Mouse (Mus musculus) embryonic facial prominence, embryonic 14.5 days (tissue): ENCODE results near the gene Gm10337. TPM values are rescaled to one million over a fixed set of nuclear protein-coding genes. Genes with fewer than 3 reads are reported as not detected.
A peak's percentile ranks its signal among the peaks of the same experiment; 100 is the strongest.

Source experiments
- ATAC-seq: fragments of 200-750 bp; cut with Nextera tagmentation; 2 replicates; pipeline ENCODE4 v1.8.0; 2017; ENCODE audit warnings: low read depth, moderate number of reproducible peaks, moderate TSS enrichment
- DNase-seq: peaks from one replicate; pipeline ENCODE4 v3.0.0-alpha.2; 2015; ENCODE audit warnings: low spot score
- H3K27ac ChIP-seq: fragments of 300-500 bp; sonication (generic); replicated peaks from 2 replicates; pipeline ENCODE4 v1.5.1; 2014; ENCODE audit warnings: low read depth, mild to moderate bottlenecking, low read length, moderate library complexity
- H3K27me3 ChIP-seq: fragments of 300-500 bp; sonication (generic); replicated peaks from 2 replicates; pipeline ENCODE4 v1.6.1; 2014; ENCODE audit warnings: low read length; ENCODE audit not compliant: control insufficient read depth, insufficient read depth
- H3K36me3 ChIP-seq: fragments of 300-500 bp; sonication (generic); 2 replicates; pipeline ENCODE4 v1.6.1; 2014; ENCODE audit warnings: low read length, mixed read lengths; ENCODE audit not compliant: control insufficient read depth, insufficient read depth
- H3K4me1 ChIP-seq: fragments of 300-500 bp; sonication (generic); 2 replicates; pipeline ENCODE4 v1.6.1; 2014; ENCODE audit warnings: antibody characterized with exemption, low read length; ENCODE audit not compliant: control insufficient read depth, insufficient read depth
- H3K4me2 ChIP-seq: fragments of 300-500 bp; sonication (generic); 2 replicates; pipeline ENCODE4 v1.6.1; 2014; ENCODE audit warnings: low read depth, mild to moderate bottlenecking, low read length, moderate library complexity, mixed read lengths
- H3K4me3 ChIP-seq: fragments of 300-500 bp; sonication (generic); 2 replicates; pipeline ENCODE4 v1.5.1; 2014; ENCODE audit warnings: low read depth, mild to moderate bottlenecking, low read length
- H3K9ac ChIP-seq: fragments of 300-500 bp; sonication (generic); 2 replicates; pipeline ENCODE4 v1.6.1; 2014; ENCODE audit warnings: low read depth, mild to moderate bottlenecking, low read length, moderate library complexity, mixed read lengths
- H3K9me3 ChIP-seq: fragments of 300-500 bp; sonication (generic); 2 replicates; pipeline ENCODE4 v1.6.1; 2016; ENCODE audit warnings: low read length; ENCODE audit not compliant: control insufficient read depth
- WGBS: fragments of 180-500 bp; shearing (Covaris S2); extraction: QIAGEN DNeasy Blood & Tissue Kit; methylation state at CpG from one replicate; pipeline ENCODE4 v1.1.7; 2014; 5-methylcytosine and 5-hydroxymethylcytosine counted together
- polyA plus RNA-seq: library from polyadenylated mRNA; unstranded; fragments of >200 nt; fragmentation: Nextera tagmentation; extraction: Ambion mirVana; gene quantifications from 2 replicates; pipeline ENCODE4 v1.2.1, GENCODE M21; 2014

The Gm10337 gene
- polyA plus RNA-seq, 1 experiment from 2014 or later, result 5.2 TPM

GRCm38 (mm10) chr15:102461430-102462075 is 42.0 kb upstream of the Gm10337 start:
- H3K27ac ChIP-seq, result no peak overlapping the region

GRCm38 (mm10) chr15:102463666-102464065 is 39.9 kb upstream of the Gm10337 start:
- no peaks in the 10 kb centered on the region for H3K4me1 ChIP-seq
- H3K27me3 ChIP-seq, result no peaks in the 10 kb centered on the region
- no peak overlapping the region for H3K9ac ChIP-seq
- ATAC-seq (no peak), DNase-seq (no peak)
- no peak overlapping the region for H3K4me2 ChIP-seq
- no peak overlapping the region for H3K27ac ChIP-seq
- no peak overlapping the region for H3K4me3 ChIP-seq
- 0 out of 2 replicates have a peak, but pooled peaks cover 4% of the 10 kb centered on the region for H3K36me3 ChIP-seq
- no peaks in the 10 kb centered on the region for H3K9me3 ChIP-seq

More at GRCm38 (mm10) chr15:102461430-102462075, 42.0 kb upstream of the Gm10337 start:
- no peak overlapping the region for H3K9ac ChIP-seq
- H3K4me1 ChIP-seq, result no peaks in the 10 kb centered on the region
- DNase-seq (no peak), ATAC-seq (no peak)
- H3K4me3 ChIP-seq, result no peak overlapping the region
- H3K27me3 ChIP-seq, result no peaks in the 10 kb centered on the region
- H3K9me3 ChIP-seq, result no peaks in the 10 kb centered on the region
- WGBS, result 79% methylated on average over 9 of the region's 9 CpGs
- H3K36me3 ChIP-seq, result 0 out of 2 replicates have a peak, but pooled peaks cover 4% of the 10 kb centered on the region
- H3K4me2 ChIP-seq, result no peak overlapping the region

GRCm38 (mm10) chr15:102468675-102469370 is 34.7 kb upstream of the Gm10337 start:
- H3K27ac ChIP-seq, result no peak overlapping the region
- peaks cover 9% of the 10 kb centered on the region for H3K36me3 ChIP-seq
- WGBS, result 94% methylated on average over 9 of the region's 9 CpGs
- H3K9ac ChIP-seq, result no peak overlapping the region
- H3K27me3 ChIP-seq, result no peaks in the 10 kb centered on the region
- no peak overlapping the region for H3K4me2 ChIP-seq
- no peak for DNase-seq
- no peak overlapping the region for H3K4me3 ChIP-seq
- H3K9me3 ChIP-seq, result no peaks in the 10 kb centered on the region
- H3K4me1 ChIP-seq, result peaks cover 15% of the 10 kb centered on the region
- no peak for ATAC-seq

GRCm38 (mm10) chr15:102470183-102470604 is 33.3 kb upstream of the Gm10337 start, which contains the start of gene Pcbp2:
Gene Pcbp2, plus strand, starts transcription at chr15:102470539.
- Histone ChIP-seq H3K4me3 (peak within 1 kb of the TSS; percentile 58), H3K4me2 (peak within 1 kb of the TSS; percentile 75), H3K27ac (peak within 1 kb of the TSS; percentile 93), H3K9me3 (no peaks in the 10 kb centered on the region), H3K9ac (peak within 1 kb of the TSS; percentile 82), H3K36me3 (peaks cover 22% of the 10 kb centered on the region), H3K4me1 (peaks cover 15% of the 10 kb centered on the region), H3K27me3 (no peaks in the 10 kb centered on the region)
- under 1% methylated on average over 24 of the region's 40 CpGs for WGBS
- DNase-seq (peak; percentile 99), ATAC-seq (peak; percentile 99)

GRCm38 (mm10) chr15:102470605-102471294 is 32.8 kb upstream of the Gm10337 start:
- Histone ChIP-seq H3K27me3 (no peaks in the 10 kb centered on the region), H3K27ac (peak overlapping the region; percentile 93), H3K4me1 (peaks cover 15% of the 10 kb centered on the region), H3K36me3 (peaks cover 28% of the 10 kb centered on the region), H3K4me2 (peak overlapping the region; percentile 75), H3K4me3 (peak overlapping the region; percentile 58), H3K9me3 (no peaks in the 10 kb centered on the region), H3K9ac (peak overlapping the region; percentile 82)
- WGBS, result 0% methylated on average over 19 of the region's 67 CpGs
- DNase-seq, result peak; percentile 89
- peak; percentile 64 for ATAC-seq

GRCm38 (mm10) chr15:102471295-102471645 is 32.3 kb upstream of the Gm10337 start:
- ATAC-seq, result no peak
- 0% methylated on average over 10 of the region's 10 CpGs for WGBS

GRCm38 (mm10) chr15:102471727-102472126 is 31.8 kb upstream of the Gm10337 start:
- peaks cover 38% of the 10 kb centered on the region for H3K36me3 ChIP-seq
- H3K27me3 ChIP-seq, result no peaks in the 10 kb centered on the region
- H3K4me2 ChIP-seq, result peak overlapping the region; percentile 75
- no peak for DNase-seq
- ATAC-seq, result no peak
- H3K9ac ChIP-seq, result peak overlapping the region; percentile 82
- peaks cover 15% of the 10 kb centered on the region for H3K4me1 ChIP-seq
- H3K4me3 ChIP-seq, result peak overlapping the region; percentile 58
- no peak overlapping the region for H3K27ac ChIP-seq
- no peaks in the 10 kb centered on the region for H3K9me3 ChIP-seq

More at GRCm38 (mm10) chr15:102471295-102471645, 32.3 kb upstream of the Gm10337 start:
- H3K27me3 ChIP-seq, result no peaks in the 10 kb centered on the region
- no peaks in the 10 kb centered on the region for H3K9me3 ChIP-seq
- peak overlapping the region; percentile 58 for H3K4me3 ChIP-seq
- H3K27ac ChIP-seq, result peak overlapping the region; percentile 93
- peaks cover 33% of the 10 kb centered on the region for H3K36me3 ChIP-seq
- H3K9ac ChIP-seq, result peak overlapping the region; percentile 82
- H3K4me2 ChIP-seq, result peak overlapping the region; percentile 75
- peaks cover 15% of the 10 kb centered on the region for H3K4me1 ChIP-seq
- no peak for DNase-seq

- no peak overlapping the region for H3K4me3 ChIP-seq
- 63% methylated on average over 2 of the region's 2 CpGs for WGBS
- no peaks in the 10 kb centered on the region for H3K27me3 ChIP-seq
- H3K36me3 ChIP-seq, result peaks cover 53% of the 10 kb centered on the region
- H3K9me3 ChIP-seq, result no peaks in the 10 kb centered on the region
- H3K27ac ChIP-seq, result no peak overlapping the region
- peak overlapping the region; percentile 75; the same call in 1 of the 2 replicates for H3K4me2 ChIP-seq
- DNase-seq (no peak), ATAC-seq (no peak)
- H3K4me1 ChIP-seq, result peaks cover 15% of the 10 kb centered on the region
- H3K9ac ChIP-seq, result no peak overlapping the region
Observed at GRCm38 (mm10) chr15:102473246-102473645, 30.3 kb upstream of the Gm10337 start.
